In the genomic region with DNA sequence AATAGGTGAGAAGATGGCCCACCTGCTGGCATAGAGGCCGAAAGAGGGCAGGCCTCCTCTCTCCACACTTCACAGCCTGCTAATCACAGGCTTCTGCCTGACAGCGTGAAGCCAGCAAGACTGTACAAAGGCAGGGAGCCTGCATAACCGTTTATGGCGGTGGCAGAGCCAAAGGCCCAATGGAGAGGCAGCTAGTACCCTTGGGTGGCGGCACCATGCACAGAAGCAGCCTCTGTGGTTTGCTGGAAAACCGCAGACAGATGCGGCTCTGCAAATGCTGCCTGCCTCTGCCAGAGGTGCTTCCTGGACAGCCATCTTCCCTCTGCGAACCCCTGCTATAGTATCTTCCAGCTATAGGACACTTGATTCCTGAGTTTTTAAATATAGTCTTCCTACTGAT, we compare ENCODE assay signal across 14 mouse cellular contexts.
DNase-seq lines count a peak whose midpoint lies in the region; ATAC-seq and TF ChIP-seq lines count a peak whose summit lies in the region.
"Had no signal": no experiment of that assay in that cellular context is flagged by ENCODE, and none has a peak within 500 bp of the region (broad histone marks: within the 10 kb centered on the region; RNA-seq: fewer than 3 reads in every experiment).

No protein-coding gene starts in this region.

- H3K9me3 ChIP-seq in heart, embryonic 11.5 days (replicated peaks; ENCODE audit: control insufficient read depth, low read length): no peaks in the 10 kb centered on the region
- H3K9me3 ChIP-seq: midbrain, embryonic 13.5 days had no signal

- no peak for TF ChIP-seq CTCF in testis, adult 2 months (IDR thresholded peaks at IDR 0.05; ENCODE audit: control insufficient read depth, insufficient read depth, insufficient replicate concordance, low read depth, low read length)

- no peak overlapping the region for H3K4me2 ChIP-seq in heart, embryonic 11.5 days
- H3K4me2 ChIP-seq: midbrain, embryonic 13.5 days had no signal

- peaks cover 9% of the 10 kb centered on the region for H3K4me1 ChIP-seq in testis, adult 2 months (ENCODE audit: control insufficient read depth, insufficient read depth, low read length)
- peaks cover 18% of the 10 kb centered on the region for H3K4me1 ChIP-seq in heart, embryonic 11.5 days (ENCODE audit: control insufficient read depth, insufficient read depth, low read length)

- no peak for DNase-seq in testis, postnatal 10 days (ENCODE audit: low spot score)
- peak; percentile 70 for DNase-seq in T-cell, adult 2 months (ENCODE audit: low spot score)
- peak; percentile 45 to 51 for DNase-seq in natural killer cell, adult 2 months (ENCODE audit: low spot score in 2 of 2)
- DNase-seq in embryo, embryonic 10 days (ENCODE audit: low spot score): no peak
- DNase-seq in gastrocnemius, adult 8-10 months (ENCODE audit: low spot score in 2 of 2): no peak
- DNase-seq: adrenal gland, postnatal 10 days; cerebellum, postnatal 14 days; heart, postnatal 36 days; lung, postnatal 10 days had no signal

- H3K36me3 ChIP-seq in testis, adult 2 months (ENCODE audit: control insufficient read depth, insufficient read depth, low read length): no peaks in the 10 kb centered on the region
- no peaks in the 10 kb centered on the region for H3K36me3 ChIP-seq in heart, embryonic 11.5 days (ENCODE audit: control insufficient read depth, insufficient read depth, low read length)
- H3K36me3 ChIP-seq: midbrain, embryonic 13.5 days had no signal

- no peak overlapping the region for H3K27ac ChIP-seq in testis, adult 2 months (ENCODE audit: control insufficient read depth, insufficient read depth, low read depth, low read length)
- no peak overlapping the region for H3K27ac ChIP-seq in heart, embryonic 11.5 days (ENCODE audit: low read depth, low read length)
- H3K27ac ChIP-seq: midbrain, embryonic 13.5 days had no signal

- no peak for TF ChIP-seq POLR2A in testis, adult 2 months (IDR thresholded peaks at IDR 0.05; ENCODE audit: control insufficient read depth, low read depth, low read length)

- WGBS in heart, embryonic 11.5 days (ENCODE audit: insufficient replicate concordance): 68% methylated on average over 8 of the region's 8 CpGs

- no peak for ATAC-seq in heart, embryonic 11.5 days (replicated peaks; ENCODE audit: insufficient number of reproducible peaks, low FRiP score, low TSS enrichment)
- ATAC-seq: intestine, postnatal 0 days; midbrain, embryonic 13.5 days; Patski had no signal

- no peaks in the 10 kb centered on the region for H3K27me3 ChIP-seq in testis, adult 2 months (ENCODE audit: control insufficient read depth, insufficient read depth, low read length)
- H3K27me3 ChIP-seq in heart, embryonic 11.5 days (ENCODE audit: control insufficient read depth, insufficient read depth, low read length): 0 out of 2 replicates have a peak, but pooled peaks cover 6% of the 10 kb centered on the region
- H3K27me3 ChIP-seq: Patski had no signal

- H3K9ac ChIP-seq in heart, embryonic 11.5 days (ENCODE audit: low read depth, low read length): no peak overlapping the region
- H3K9ac ChIP-seq: midbrain, embryonic 13.5 days had no signal

- peak overlapping the region; percentile 28 for H3K4me3 ChIP-seq in testis, adult 2 months (ENCODE audit: control insufficient read depth, low read depth, low read length)
- no peak overlapping the region for H3K4me3 ChIP-seq in heart, embryonic 11.5 days (ENCODE audit: low read depth, low read length)
- H3K4me3 ChIP-seq: midbrain, embryonic 13.5 days had no signal

Comparison
In these comparisons a context has a peak if more than half of its experiments do, and no peak if none do; other contexts are left out.
1. DNase-seq: peak in T-cell, adult 2 months (single experiment) and natural killer cell, adult 2 months (2 of 2); none in testis, postnatal 10 days (single experiment), embryo, embryonic 10 days (single experiment) and gastrocnemius, adult 8-10 months (0 of 2).